Mouse (Mus musculus) limb, embryonic 10.5 days (tissue): Measurements from ENCODE around the gene Slc46a1. TPM values are rescaled to one million over a fixed set of nuclear protein-coding genes. Genes with fewer than 3 reads are reported as not detected.

Source experiments
- DNase-seq: peaks from one replicate; pipeline ENCODE4 v3.0.0-alpha.2; 2017; ENCODE audit warnings: low spot score
- H3K27ac ChIP-seq: fragments of 300-500 bp; sonication (generic); 2 replicates; pipeline ENCODE4 v1.5.1; 2016; ENCODE audit warnings: mild to moderate bottlenecking
- H3K27me3 ChIP-seq: fragments of 300-500 bp; sonication (generic); 2 replicates; pipeline ENCODE4 v1.6.1; 2016; ENCODE audit warnings: low read depth, mild to moderate bottlenecking; ENCODE audit not compliant: poor library complexity, severe bottlenecking
- H3K36me3 ChIP-seq: fragments of 300-500 bp; sonication (generic); 2 replicates; pipeline ENCODE4 v1.6.1; 2016; ENCODE audit warnings: mild to moderate bottlenecking, moderate library complexity
- H3K4me1 ChIP-seq: fragments of 300-500 bp; sonication (generic); 2 replicates; pipeline ENCODE4 v1.6.1; 2016
- H3K4me3 ChIP-seq: fragments of 300-500 bp; sonication (generic); 2 replicates; pipeline ENCODE4 v1.5.1; 2016; ENCODE audit warnings: mild to moderate bottlenecking, moderate library complexity
- H3K9me3 ChIP-seq: fragments of 300-500 bp; sonication (generic); replicated peaks from 2 replicates; pipeline ENCODE4 v1.6.1; 2016; ENCODE audit warnings: mild to moderate bottlenecking
- WGBS: fragments of 180-500 bp; shearing (Covaris S2); methylation state at CpG from one replicate; pipeline ENCODE4 v1.1.7; 2016; 5-methylcytosine and 5-hydroxymethylcytosine counted together
- polyA plus RNA-seq: library from polyadenylated mRNA; unstranded; fragments of >200 nt; fragmentation: Nextera tagmentation; extraction: Ambion mirVana; gene quantifications from 2 replicates; pipeline ENCODE4 v1.2.1, GENCODE M21; 2016

The Slc46a1 gene
- polyA plus RNA-seq, 1 experiment from 2014 or later, result 15.0 TPM

GRCm38 (mm10) chr11:78435776-78436349 is 29.6 kb upstream of the Slc46a1 start:
- peak; percentile 89 for DNase-seq
- Histone ChIP-seq H3K4me3 (peak overlapping the region; percentile 34), H3K27me3 (no peaks in the 10 kb centered on the region), H3K27ac (peak overlapping the region; percentile 79), H3K4me1 (peaks cover 20% of the 10 kb centered on the region), H3K36me3 (no peaks in the 10 kb centered on the region), H3K9me3 (no peaks in the 10 kb centered on the region)
- WGBS, result 4% methylated on average over 19 of the region's 19 CpGs

GRCm38 (mm10) chr11:78437182-78437581 is 28.3 kb upstream of the Slc46a1 start:
- Histone ChIP-seq H3K36me3 (no peaks in the 10 kb centered on the region), H3K4me1 (peaks cover 20% of the 10 kb centered on the region), H3K27ac (no peak overlapping the region), H3K9me3 (no peaks in the 10 kb centered on the region), H3K27me3 (no peaks in the 10 kb centered on the region), H3K4me3 (no peak overlapping the region)
- WGBS, result 91% methylated on average over 7 of the region's 7 CpGs
- no peak for DNase-seq

GRCm38 (mm10) chr11:78438399-78438930 is 27.0 kb upstream of the Slc46a1 start:
- Histone ChIP-seq H3K4me1 (peaks cover 20% of the 10 kb centered on the region), H3K27me3 (no peaks in the 10 kb centered on the region)
- no peak for DNase-seq

GRCm38 (mm10) chr11:78443115-78443514 is 22.4 kb upstream of the Slc46a1 start:
- Histone ChIP-seq H3K36me3 (no peaks in the 10 kb centered on the region), H3K4me3 (no peak overlapping the region), H3K27ac (no peak overlapping the region), H3K4me1 (no peaks in the 10 kb centered on the region), H3K27me3 (no peaks in the 10 kb centered on the region), H3K9me3 (no peaks in the 10 kb centered on the region)
- no peak for DNase-seq
- 82% methylated on average over 5 of the region's 5 CpGs for WGBS

More at GRCm38 (mm10) chr11:78438399-78438930, 27.0 kb upstream of the Slc46a1 start:
- H3K36me3 ChIP-seq, result no peaks in the 10 kb centered on the region
- WGBS, result 80% methylated on average over 3 of the region's 3 CpGs
- H3K9me3 ChIP-seq, result no peaks in the 10 kb centered on the region
- H3K27ac ChIP-seq, result no peak overlapping the region
- H3K4me3 ChIP-seq, result no peak overlapping the region

- Histone ChIP-seq H3K4me3 (no peak overlapping the region), H3K27me3 (no peaks in the 10 kb centered on the region), H3K4me1 (no peaks in the 10 kb centered on the region), H3K36me3 (no peaks in the 10 kb centered on the region), H3K9me3 (no peaks in the 10 kb centered on the region), H3K27ac (no peak overlapping the region)
- no peak for DNase-seq
- 76% methylated on average over 3 of the region's 3 CpGs for WGBS
Measured at GRCm38 (mm10) chr11:78447168-78447567, 18.3 kb upstream of the Slc46a1 start.

GRCm38 (mm10) chr11:78448242-78448641 is 17.3 kb upstream of the Slc46a1 start:
- Histone ChIP-seq H3K27me3 (no peaks in the 10 kb centered on the region), H3K36me3 (no peaks in the 10 kb centered on the region), H3K4me3 (no peak overlapping the region), H3K4me1 (no peaks in the 10 kb centered on the region), H3K9me3 (no peaks in the 10 kb centered on the region), H3K27ac (no peak overlapping the region)
- DNase-seq, result no peak
- WGBS, result 94% methylated on average over 1 of the region's 1 CpGs

GRCm38 (mm10) chr11:78450337-78450736 is 15.2 kb upstream of the Slc46a1 start:
- no peak overlapping the region for H3K4me3 ChIP-seq
- no peak overlapping the region for H3K27ac ChIP-seq
- H3K27me3 ChIP-seq, result no peaks in the 10 kb centered on the region
- 62% methylated on average over 2 of the region's 2 CpGs for WGBS
- no peaks in the 10 kb centered on the region for H3K36me3 ChIP-seq
- no peaks in the 10 kb centered on the region for H3K4me1 ChIP-seq
- H3K9me3 ChIP-seq, result no peaks in the 10 kb centered on the region
- no peak for DNase-seq

- Histone ChIP-seq H3K36me3 (no peaks in the 10 kb centered on the region), H3K27ac (no peak overlapping the region), H3K27me3 (no peaks in the 10 kb centered on the region), H3K4me3 (no peak overlapping the region), H3K9me3 (no peaks in the 10 kb centered on the region), H3K4me1 (peaks cover 3% of the 10 kb centered on the region; the same call in 1 of the 2 replicates)
- peak; percentile 71 for DNase-seq
- 16% methylated on average over 4 of the region's 4 CpGs for WGBS
Measured at GRCm38 (mm10) chr11:78453675-78454074, 11.8 kb upstream of the Slc46a1 start.

- H3K4me1 ChIP-seq, result peaks cover 3% of the 10 kb centered on the region; the same call in 1 of the 2 replicates
- WGBS, result 72% methylated on average over 7 of the region's 7 CpGs
- H3K27me3 ChIP-seq, result no peaks in the 10 kb centered on the region
- H3K27ac ChIP-seq, result no peak overlapping the region
- H3K9me3 ChIP-seq, result no peaks in the 10 kb centered on the region
- no peak for DNase-seq
- no peaks in the 10 kb centered on the region for H3K36me3 ChIP-seq
- H3K4me3 ChIP-seq, result no peak overlapping the region
Measured at GRCm38 (mm10) chr11:78454276-78454675, 11.2 kb upstream of the Slc46a1 start.

- 51% methylated on average over 5 of the region's 5 CpGs for WGBS
- Histone ChIP-seq H3K9me3 (no peaks in the 10 kb centered on the region), H3K36me3 (no peaks in the 10 kb centered on the region), H3K4me1 (peaks cover 3% of the 10 kb centered on the region; the same call in 1 of the 2 replicates), H3K27ac (no peak overlapping the region), H3K27me3 (no peaks in the 10 kb centered on the region), H3K4me3 (no peak overlapping the region)
- peak; percentile 44 for DNase-seq
Measured at GRCm38 (mm10) chr11:78455308-78455707, 10.2 kb upstream of the Slc46a1 start.

GRCm38 (mm10) chr11:78458740-78459139 is 6.8 kb upstream of the Slc46a1 start:
- Histone ChIP-seq H3K4me1 (peaks cover 13% of the 10 kb centered on the region), H3K27ac (no peak overlapping the region), H3K27me3 (no peaks in the 10 kb centered on the region), H3K36me3 (no peaks in the 10 kb centered on the region), H3K9me3 (no peaks in the 10 kb centered on the region), H3K4me3 (no peak overlapping the region)
- 86% methylated on average over 17 of the region's 17 CpGs for WGBS
- no peak for DNase-seq

- H3K4me1 ChIP-seq, result peaks cover 34% of the 10 kb centered on the region
- no peaks in the 10 kb centered on the region for H3K9me3 ChIP-seq
- 66% methylated on average over 1 of the region's 1 CpGs for WGBS
- H3K36me3 ChIP-seq, result no peaks in the 10 kb centered on the region
- no peak overlapping the region for H3K4me3 ChIP-seq
- H3K27me3 ChIP-seq, result no peaks in the 10 kb centered on the region
- DNase-seq, result no peak
- H3K27ac ChIP-seq, result no peak overlapping the region
Measured at GRCm38 (mm10) chr11:78461894-78462293, 3.6 kb upstream of the Slc46a1 start.

- H3K36me3 ChIP-seq, result no peaks in the 10 kb centered on the region
- H3K27me3 ChIP-seq, result no peaks in the 10 kb centered on the region
- no peak for DNase-seq
- 75% methylated on average over 5 of the region's 5 CpGs for WGBS
- H3K4me1 ChIP-seq, result peaks cover 36% of the 10 kb centered on the region
- no peak overlapping the region for H3K27ac ChIP-seq
- no peaks in the 10 kb centered on the region for H3K9me3 ChIP-seq
- H3K4me3 ChIP-seq, result no peak overlapping the region
Measured at GRCm38 (mm10) chr11:78462669-78463068, 2.8 kb upstream of the Slc46a1 start.
